Comparison of ENCODE assay signal across 10 mouse cellular contexts in genomic region chr11:97543181-97543733, GRCm38 (mm10). TPM values are rescaled to one million over a fixed set of nuclear protein-coding genes. Genes with fewer than 3 reads are reported as not detected.
DNase-seq lines count a peak whose midpoint lies in the region; ATAC-seq lines count a peak whose summit lies in the region.
"Had no signal": no experiment of that assay in that cellular context is flagged by ENCODE, and none has a peak within 500 bp of the region (broad histone marks: within the 10 kb centered on the region; RNA-seq: fewer than 3 reads in every experiment).

No protein-coding gene starts in this region.

- H3K4me2 ChIP-seq in hindbrain, embryonic 16.5 days (ENCODE audit: low read length) = no peak overlapping the region

- no peaks in the 10 kb centered on the region for H3K36me3 ChIP-seq in hindbrain, embryonic 16.5 days (ENCODE audit: control insufficient read depth, insufficient read depth, low read length)

- peak; percentile 67 for ATAC-seq in hindbrain, embryonic 16.5 days
- no peak for ATAC-seq in inflammation-experienced regulatory T-cells, adult 6 months

- H3K4me3 ChIP-seq in hindbrain, embryonic 16.5 days (ENCODE audit: low read length) = no peak overlapping the region
- H3K4me3 ChIP-seq: myocyte had no signal

- no peaks in the 10 kb centered on the region for H3K9me3 ChIP-seq in hindbrain, embryonic 16.5 days (ENCODE audit: control insufficient read depth, low read length)

- DNase-seq in heart, adult 8-10 months (ENCODE audit: low spot score) = peak; percentile 11
- DNase-seq in heart, postnatal 25 days (ENCODE audit: low spot score) = no peak
- peak; percentile 90 for DNase-seq in MN1 (ENCODE audit: low spot score)
- DNase-seq in cerebellum, adult 8-10 months = peak; percentile 99
- no peak for DNase-seq in spleen, adult 12 weeks (ENCODE audit: low spot score)
- no peak for DNase-seq in embryo, embryonic 11 days

- WGBS in hindbrain, embryonic 16.5 days = 32% methylated on average over 12 of the region's 12 CpGs

- peaks cover 43% of the 10 kb centered on the region for H3K4me1 ChIP-seq in hindbrain, embryonic 16.5 days (ENCODE audit: control insufficient read depth, insufficient read depth, low read depth, low read length)

- H3K9ac ChIP-seq in hindbrain, embryonic 16.5 days (ENCODE audit: low read depth, low read length) = no peak overlapping the region

- peaks cover 2% of the 10 kb centered on the region; the same call in 1 of the 2 replicates for H3K27me3 ChIP-seq in hindbrain, embryonic 16.5 days (replicated peaks; ENCODE audit: control insufficient read depth, insufficient read depth, low read length)

- intact Hi-C loops in heart, postnatal 25 days (cut with DNase I) = no loop called here

- 0 out of 2 replicates have a peak overlapping the region, but pooled peaks have one; percentile 37 for H3K27ac ChIP-seq in hindbrain, embryonic 16.5 days (ENCODE audit: low read depth, low read length)

RNA-seq across cellular contexts. Expression of gene Srcin1, which starts 32.7 kb away (rescaled TPM):
- total RNA-seq in heart, adult 8-10 months (2022) = under 1 TPM; 0.06 to 0.75 (median 0.18) TPM
- total RNA-seq in heart, postnatal 25 days (2021) = under 1 TPM; 0.20 to 0.47 TPM
- polyA plus RNA-seq in hindbrain, embryonic 16.5 days (2015; fragmentation: Nextera tagmentation; extraction: Ambion mirVana) = 8.0 and 8.9 TPM in 2 replicates
- polyA plus RNA-seq in inflammation-experienced regulatory T-cells, adult 6 months (2017; shearing (Covaris generic)) = not detected
- polyA plus RNA-seq: myocyte had no signal

RNA-seq across cellular contexts. Expression of gene 4933428G20Rik, which starts 43.1 kb away (rescaled TPM):
- total RNA-seq in heart, adult 8-10 months (2022) = not detected
- not detected for total RNA-seq in heart, postnatal 25 days (2021)
- polyA plus RNA-seq in hindbrain, embryonic 16.5 days (2015; fragmentation: Nextera tagmentation; extraction: Ambion mirVana) = 0.85 and 0.87 TPM in 2 replicates
- not detected for polyA plus RNA-seq in inflammation-experienced regulatory T-cells, adult 6 months (2017; shearing (Covaris generic))
- polyA plus RNA-seq: limb, embryonic 11.5 days had no signal

Comparison
In these comparisons a context has a peak if more than half of its experiments do, and no peak if none do; other contexts are left out.
1. DNase-seq: peak in heart, adult 8-10 months (single experiment), MN1 (single experiment) and cerebellum, adult 8-10 months (single experiment); none in heart, postnatal 25 days (single experiment), spleen, adult 12 weeks (single experiment) and embryo, embryonic 11 days (single experiment).